Mouse (Mus musculus) spleen, embryonic (tissue): ENCODE measurements at regions not wholly inside any gene's neighbourhood (a gene's known extent, or its start where the extent isn't known, plus 50 kb on each side); places are given as distances from the start of the nearest gene placed in this dataset.

ENCODE experiments used
- CTCF ChIA-PET: fragments of 350-600 bp; sonication (Branson Sonifier 250); formaldehyde crosslinking; loops from one replicate; lab custom pipeline; 2022; lab: Charles Lee

- CTCF ChIA-PET = no interaction called here
Observed at GRCm38 (mm10) chr17:22795213-22795612, 71.7 kb downstream of the Zfp945 start.

GRCm38 (mm10) chr17:22784481-22784880, 82.5 kb downstream of the Zfp945 start:
- CTCF ChIA-PET = interaction anchor here (0.6 kb wide), 1 partner anchor 106 kb away, joined by 3 read pairs; no protein-coding TSS in a partner anchor

- CTCF ChIA-PET = no interaction called here
Observed at GRCm38 (mm10) chr17:22745736-22746135, 121.2 kb downstream of the Zfp945 start.

GRCm38 (mm10) chr17:22739581-22740178, 127.3 kb downstream of the Zfp945 start:
- CTCF ChIA-PET = no interaction called here

- CTCF ChIA-PET = no interaction called here
Observed at GRCm38 (mm10) chr17:22739173-22739572, 127.8 kb downstream of the Zfp945 start.

- CTCF ChIA-PET = no interaction called here
Observed at GRCm38 (mm10) chr17:22736360-22736759, 130.6 kb downstream of the Zfp945 start.
